31 mouse cellular contexts compared by ENCODE assay signal in the genomic region with DNA sequence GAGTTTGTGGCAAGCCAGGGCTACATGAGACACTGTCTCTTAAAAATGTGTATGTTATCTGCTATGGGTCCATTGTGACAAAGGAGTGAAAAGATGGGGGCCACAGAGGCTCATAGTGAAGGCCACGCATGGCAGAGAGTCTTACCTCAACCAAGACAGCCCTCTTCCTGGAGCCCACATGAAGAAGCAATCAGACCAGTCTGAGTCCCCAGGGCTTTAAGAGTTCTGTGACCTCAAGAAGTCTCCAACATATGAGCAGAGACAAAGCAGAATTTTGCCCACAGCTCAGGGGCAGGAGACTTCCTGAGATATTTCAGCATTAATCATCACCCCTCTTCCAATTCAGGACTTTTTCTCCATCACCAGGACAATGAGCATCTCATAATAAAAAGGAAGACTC. TPM values are rescaled to one million over a fixed set of nuclear protein-coding genes. Genes with fewer than 3 reads are reported as not detected.
"Had no signal": no experiment of that assay in that cellular context is flagged by ENCODE, and none has a peak within 500 bp of the region (broad histone marks: within the 10 kb centered on the region; RNA-seq: fewer than 3 reads in every experiment).

No protein-coding gene starts in this region.

- H3K4me2 ChIP-seq: heart, embryonic 11.5 days; heart, embryonic 13.5 days; heart, embryonic 15.5 days; hindbrain, embryonic 13.5 days; hindbrain, embryonic 15.5 days; kidney, embryonic 15.5 days; limb, embryonic 13.5 days; liver, embryonic 11.5 days; liver, embryonic 13.5 days had no signal

- H3K27ac ChIP-seq: heart, embryonic 13.5 days; heart, embryonic 15.5 days; hindbrain, embryonic 13.5 days; hindbrain, embryonic 15.5 days; hindbrain, postnatal 0 days; kidney, embryonic 15.5 days; kidney, postnatal 0 days; left cerebral cortex, adult 2 months; limb, embryonic 13.5 days; liver, embryonic 13.5 days had no signal

- H3K9me3 ChIP-seq: heart, embryonic 13.5 days; heart, embryonic 15.5 days; hindbrain, embryonic 13.5 days; hindbrain, embryonic 15.5 days; kidney, embryonic 15.5 days; limb, embryonic 13.5 days; liver, embryonic 13.5 days had no signal

- ATAC-seq: hindbrain, postnatal 0 days; intestine, embryonic 16.5 days had no signal

- H3K36me3 ChIP-seq: heart, embryonic 13.5 days; heart, embryonic 15.5 days; hindbrain, embryonic 13.5 days; hindbrain, embryonic 15.5 days; kidney, embryonic 15.5 days; limb, embryonic 13.5 days; liver, embryonic 13.5 days had no signal

- H3K4me3 ChIP-seq: heart, embryonic 13.5 days; heart, embryonic 15.5 days; hindbrain, embryonic 13.5 days; hindbrain, embryonic 15.5 days; kidney, embryonic 15.5 days; left cerebral cortex, adult 2 months; limb, embryonic 13.5 days; liver, embryonic 13.5 days had no signal

- H3K4me1 ChIP-seq: heart, embryonic 13.5 days; heart, embryonic 15.5 days; hindbrain, embryonic 15.5 days; kidney, embryonic 15.5 days; limb, embryonic 13.5 days; liver, embryonic 13.5 days had no signal

- DNase-seq: gastrocnemius, postnatal 14 days; gastrocnemius, postnatal 36 days; heart, adult 18-20 months; heart, postnatal 14 days; heart, postnatal 36 days; kidney, adult 11 months; kidney, adult 2 months; kidney, adult 9 months; kidney, postnatal 14 days; kidney, postnatal 36 days; liver; liver, embryonic 13.5 days had no signal

- H3K27me3 ChIP-seq: heart, embryonic 13.5 days; heart, embryonic 15.5 days; hindbrain, embryonic 13.5 days; hindbrain, embryonic 15.5 days; kidney, embryonic 15.5 days; limb, embryonic 13.5 days; liver, embryonic 13.5 days had no signal

- H3K9ac ChIP-seq: heart, embryonic 13.5 days; heart, embryonic 15.5 days; hindbrain, embryonic 13.5 days; hindbrain, embryonic 15.5 days; kidney, embryonic 15.5 days; limb, embryonic 13.5 days; liver, embryonic 13.5 days had no signal

RNA-seq across cellular contexts. Expression of gene Ankrd34c, which starts 50.4 kb away (rescaled TPM):
- total RNA-seq: gastrocnemius, adult 18-20 months; gastrocnemius, adult 8-10 months; gastrocnemius, postnatal 14 days; gastrocnemius, postnatal 36 days; heart, adult 18-20 months; heart, postnatal 14 days; heart, postnatal 36 days; hematopoietic stem cell, adult 5-6 weeks had no signal
- polyA plus RNA-seq: heart, embryonic 11.5 days; heart, embryonic 13.5 days; heart, embryonic 15.5 days; heart, postnatal 0 days; hindbrain, embryonic 11.5 days; intestine, embryonic 16.5 days; kidney, adult 2 months; kidney, embryonic 15.5 days; kidney, postnatal 0 days; large intestine, adult 2 months; limb, embryonic 11.5 days; limb, embryonic 13.5 days; liver, embryonic 11.5 days; liver, embryonic 13.5 days had no signal
